Mouse (Mus musculus) yolk sac, embryonic 10.5 days (tissue): ENCODE measurements at regions not wholly inside any gene's neighbourhood (a gene's known extent, or its start where the extent isn't known, plus 50 kb on each side); places are given as distances from the start of the nearest gene placed in this dataset.

Experiments
- DNase-seq: peaks from one replicate; pipeline ENCODE4 v3.0.0-alpha.2; 2017; ENCODE audit warnings: low spot score

DNA sequence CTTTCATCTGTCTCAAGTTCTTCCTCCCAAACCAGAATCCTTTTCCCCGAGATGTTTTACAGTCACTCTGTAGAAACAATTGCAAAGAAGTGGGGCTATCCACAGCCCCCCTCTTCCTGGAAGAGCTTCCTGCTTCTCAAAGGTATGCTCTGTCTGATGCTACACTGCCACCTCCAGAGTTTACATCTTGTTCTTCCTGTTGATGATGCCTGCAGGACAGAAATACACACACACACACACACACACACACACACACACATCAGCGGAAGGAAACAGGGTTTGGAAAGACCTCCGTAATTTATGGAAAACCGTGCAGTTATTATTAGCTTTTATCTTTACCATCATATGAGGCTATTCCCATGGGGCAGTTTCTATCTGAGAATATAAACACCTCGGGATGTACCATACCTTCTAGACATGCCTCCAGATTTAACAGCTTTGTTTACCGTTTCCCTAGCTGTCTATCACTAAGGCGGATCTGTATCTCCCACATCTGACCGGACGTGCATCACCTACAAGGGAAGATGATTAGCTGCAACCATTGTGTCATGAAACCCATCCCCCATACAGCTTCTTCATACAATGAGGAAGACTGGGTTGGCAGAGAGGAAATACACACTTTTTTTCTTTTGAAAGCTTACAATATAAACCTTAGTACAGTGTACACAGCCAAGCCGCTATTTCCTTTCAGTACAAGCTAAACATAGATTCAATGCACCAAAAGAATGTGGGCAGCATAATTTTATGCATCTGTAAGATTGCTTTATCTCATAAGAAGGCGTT, 288.6 kb downstream of the Plk2 start:
- DNase-seq, result peak; percentile 7

DNA sequence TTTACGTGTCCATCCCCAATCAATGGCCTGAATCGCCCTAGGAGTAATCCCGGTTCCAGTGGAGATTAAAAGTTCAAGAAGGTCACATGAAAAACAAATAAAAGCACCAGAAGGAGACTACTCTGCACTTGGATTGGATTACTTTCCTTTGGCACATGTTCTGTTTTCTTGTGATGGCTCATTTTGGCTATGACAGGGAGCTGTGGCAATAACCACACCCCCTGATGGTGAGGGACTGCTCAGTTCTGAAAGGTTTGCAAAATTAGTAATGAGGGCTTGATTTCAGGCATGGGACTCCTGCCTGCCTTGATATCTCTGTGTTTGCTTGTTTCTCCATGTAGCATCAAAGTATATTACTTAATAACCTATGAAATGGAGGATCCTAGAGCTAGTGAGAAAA, 293.9 kb downstream of the Plk2 start:
- DNase-seq, result no peak

DNA sequence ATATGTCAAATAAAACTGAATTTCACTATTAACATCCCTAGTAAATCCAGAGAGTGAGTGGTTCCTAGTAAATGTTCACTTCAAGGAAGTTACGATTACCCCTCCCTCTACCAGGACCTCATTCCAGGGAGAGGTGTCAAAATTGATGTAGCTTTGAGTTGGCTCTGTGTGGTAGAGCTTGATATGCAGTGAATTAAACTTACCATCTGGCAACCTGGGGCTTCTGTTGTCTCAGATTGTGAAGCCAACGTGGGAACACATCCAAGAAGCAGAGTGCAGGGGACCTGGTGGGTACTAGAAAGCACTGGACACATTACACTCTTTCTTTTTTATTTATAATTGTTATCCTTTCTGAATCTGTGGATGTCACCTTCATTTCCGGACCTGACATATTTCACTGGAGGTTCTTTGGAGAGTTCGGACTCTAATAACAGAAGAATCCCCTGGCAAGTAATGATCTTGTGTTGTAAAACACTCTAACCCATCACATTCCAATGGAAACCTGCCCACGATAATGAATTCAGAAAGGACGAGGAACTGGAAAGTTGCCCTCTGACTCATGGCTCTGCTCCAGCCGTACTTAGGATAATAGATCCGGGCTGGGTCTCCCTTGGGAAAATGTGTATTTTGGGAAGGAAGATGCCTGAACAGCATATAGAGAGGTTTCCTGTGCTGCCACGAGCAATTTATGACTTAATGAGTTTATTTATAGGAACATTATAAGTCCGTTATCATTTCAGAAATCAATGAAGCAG, 295.8 kb downstream of the Plk2 start:
- DNase-seq, result no peak

DNA sequence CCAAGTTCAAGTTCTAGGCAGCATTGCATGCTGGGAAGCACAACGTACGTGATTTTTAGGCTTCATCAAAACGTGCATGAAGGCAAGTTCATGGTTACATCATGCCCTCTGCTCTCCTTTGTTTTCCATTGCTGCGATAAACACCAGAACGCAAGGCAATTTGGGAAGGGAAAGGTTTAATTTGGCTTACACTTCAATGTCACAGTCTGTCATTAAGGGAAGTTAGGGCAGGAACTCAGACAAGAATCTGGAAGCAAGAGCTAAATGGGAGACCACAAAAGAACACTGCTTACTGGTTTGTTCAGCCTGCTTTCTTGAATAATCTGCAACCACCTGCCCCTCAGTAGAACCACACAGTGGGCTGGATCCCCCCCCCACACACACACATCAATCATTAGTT, 297.9 kb downstream of the Plk2 start:
- no peak for DNase-seq

DNA sequence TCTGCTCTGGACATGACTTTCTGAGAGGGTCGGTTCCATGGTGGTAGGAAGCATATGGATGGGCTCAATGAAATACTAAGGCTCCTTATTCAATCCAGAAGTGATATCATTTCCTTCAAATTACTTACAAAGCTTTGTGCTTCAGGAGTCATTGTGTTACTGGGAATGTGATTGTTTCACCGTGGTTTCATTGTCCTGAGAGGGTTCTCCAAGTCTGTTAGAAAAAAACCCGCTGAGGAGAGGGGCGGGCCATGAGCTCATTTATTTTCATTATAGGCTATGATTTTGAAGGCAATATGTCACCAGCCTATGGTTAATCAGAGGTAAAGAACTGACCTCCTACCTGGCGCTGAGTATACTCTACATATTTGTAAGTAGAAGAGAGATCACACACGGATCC, 300.0 kb downstream of the Plk2 start:
- no peak for DNase-seq

DNA sequence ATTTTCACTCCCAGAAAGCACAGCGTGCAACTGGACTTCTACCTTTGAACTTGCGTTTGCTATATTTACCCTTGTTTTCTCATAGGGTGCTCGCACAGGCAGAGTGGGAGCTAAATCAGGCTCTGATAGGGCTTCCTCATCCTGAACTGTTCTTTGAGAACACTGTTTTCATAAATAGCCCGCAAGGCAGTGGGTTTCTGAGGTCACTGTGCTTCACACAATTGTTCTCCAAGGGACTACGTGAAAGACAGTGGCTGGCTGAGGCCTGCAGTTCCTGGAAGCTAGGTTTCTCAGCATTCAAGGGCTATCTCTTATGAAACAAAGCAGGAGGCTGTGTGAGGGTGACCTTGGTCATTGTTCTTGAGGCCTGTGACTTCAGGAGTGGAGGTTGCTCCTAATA, 301.7 kb downstream of the Plk2 start:
- peak; percentile 32 for DNase-seq

GRCm38 (mm10) chr13:110704261-110704660, 309.4 kb downstream of the Plk2 start:
- DNase-seq, result no peak

DNA sequence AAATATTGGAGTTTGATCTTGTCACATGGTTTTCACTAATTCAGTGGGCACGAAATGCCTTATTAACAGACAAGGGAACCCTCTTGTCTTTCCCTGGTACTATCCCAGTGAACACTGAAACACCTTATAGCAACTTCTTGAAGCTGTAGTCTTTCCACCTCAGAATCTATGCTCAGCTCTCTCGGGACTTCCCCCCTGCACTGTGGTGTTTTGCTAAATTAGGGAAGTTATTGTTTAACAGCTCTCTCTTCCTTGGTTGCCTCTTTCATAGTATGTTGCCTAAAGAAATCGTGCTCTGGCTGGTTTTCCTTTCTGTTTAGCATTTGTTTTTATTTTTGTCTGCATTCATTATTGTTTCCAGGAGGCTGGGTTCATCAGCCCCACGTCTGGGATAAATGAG, 316.0 kb downstream of the Plk2 start:
- no peak for DNase-seq

DNA sequence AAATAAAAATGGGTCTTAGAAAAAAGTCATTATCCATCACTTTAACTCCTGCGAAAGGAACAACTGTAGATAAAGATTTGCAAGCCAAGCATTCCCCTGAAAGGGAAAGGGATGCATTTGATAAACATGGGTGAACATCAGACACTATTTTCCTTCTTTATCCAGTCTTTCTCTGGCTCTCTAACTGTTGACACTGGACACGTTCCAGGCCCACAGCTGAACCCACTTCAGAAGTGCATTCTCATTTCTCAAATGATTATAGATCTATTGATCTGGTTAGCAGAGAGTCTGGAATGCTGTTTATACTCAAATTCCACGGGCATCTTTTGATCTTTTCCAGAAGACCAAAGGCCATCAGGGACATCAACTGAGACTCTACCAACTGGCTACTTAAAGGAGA, 317.7 kb downstream of the Plk2 start:
- peak; percentile 11 for DNase-seq

DNA sequence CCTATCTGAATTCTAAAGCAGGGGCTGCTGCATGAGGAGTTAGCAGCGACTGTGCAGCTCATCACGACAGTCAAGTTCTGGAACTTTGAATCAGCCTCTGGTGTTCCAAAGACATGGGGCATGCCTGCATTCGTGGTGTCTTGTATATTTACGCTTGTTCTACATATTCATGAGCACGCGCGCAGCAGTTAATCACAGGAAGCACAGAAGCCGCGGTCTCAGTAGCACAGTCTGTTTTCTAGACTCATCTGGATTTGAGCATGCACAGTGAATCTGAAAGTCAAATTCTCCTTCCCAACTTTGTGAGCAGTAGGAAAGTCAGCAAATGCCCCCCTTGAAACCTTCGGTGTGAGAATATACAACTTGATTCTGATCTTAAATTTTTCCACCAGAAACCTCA, 327.3 kb downstream of the Plk2 start:
- no peak for DNase-seq

DNA sequence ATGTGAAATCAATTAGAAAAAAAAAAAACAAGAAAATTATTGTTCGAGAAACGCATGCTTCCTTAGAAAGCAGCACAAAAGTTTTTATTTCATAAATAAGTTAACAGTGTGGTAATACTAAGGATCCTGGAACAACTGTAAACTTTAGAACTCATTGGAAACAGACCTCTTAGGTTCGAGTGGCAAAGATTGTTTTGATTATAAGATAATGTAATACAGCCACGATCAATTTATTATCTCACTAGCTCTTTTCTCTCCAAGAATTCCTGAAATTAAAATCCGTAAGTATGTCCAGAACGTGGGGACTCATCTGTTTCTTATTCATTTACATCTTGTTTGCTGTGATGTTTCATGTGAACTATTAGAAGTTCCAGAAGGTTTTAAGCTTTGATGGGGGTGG, 327.9 kb downstream of the Plk2 start:
- DNase-seq, result no peak

- no peak for DNase-seq
Observed at GRCm38 (mm10) chr13:110724836-110725235, 330.0 kb downstream of the Plk2 start.

GRCm38 (mm10) chr13:110725821-110726220, 331.0 kb downstream of the Plk2 start:
- DNase-seq, result no peak

DNA sequence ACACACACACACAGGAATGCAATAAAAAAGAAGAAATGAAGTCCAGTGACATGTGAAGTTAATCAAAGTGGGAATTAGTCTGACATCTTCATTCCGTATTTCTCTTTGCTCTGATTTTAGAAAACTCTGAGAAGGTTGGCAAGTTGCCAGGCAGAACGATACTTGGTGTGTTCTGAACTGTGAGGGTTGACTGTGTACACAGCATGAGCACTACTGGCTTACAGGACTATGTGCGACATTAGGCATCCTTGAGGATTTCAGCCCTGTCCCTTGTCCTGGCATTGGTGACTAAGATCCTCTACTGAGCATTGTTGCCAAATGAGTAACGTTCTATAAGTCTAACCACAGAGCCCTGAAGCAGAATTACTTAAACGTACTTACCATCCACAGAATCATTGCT, 340.7 kb downstream of the Plk2 start:
- DNase-seq, result no peak

DNA sequence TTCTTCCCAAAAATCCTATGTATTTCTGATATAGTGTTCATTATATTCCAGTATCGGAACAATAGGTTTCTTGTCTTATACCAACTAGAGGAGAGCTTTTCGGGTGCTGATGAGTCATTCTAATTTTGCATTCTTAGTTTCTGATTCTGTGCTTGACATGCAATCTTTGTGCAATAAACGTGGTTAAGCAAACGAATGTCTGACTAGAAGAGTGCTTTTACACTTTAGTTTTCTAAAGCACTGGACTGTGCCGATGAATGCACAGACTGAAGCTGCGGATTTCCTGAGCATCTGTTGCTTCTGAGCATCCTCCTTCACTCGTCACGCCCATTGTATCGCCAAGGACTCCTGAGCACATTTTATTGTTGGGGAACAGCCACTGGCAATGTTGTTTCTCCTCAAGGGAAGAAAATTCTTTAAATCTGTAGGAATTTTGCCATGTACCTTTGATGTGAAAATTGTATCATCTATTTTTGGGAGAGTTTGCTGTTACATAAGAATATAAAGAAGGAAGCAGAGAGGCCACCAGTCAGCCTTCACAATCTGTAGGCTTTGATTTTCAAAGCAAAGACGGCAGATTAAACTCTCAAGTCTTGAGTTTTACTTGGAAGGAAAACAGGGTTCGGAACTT, 346.8 kb downstream of the Plk2 start:
- DNase-seq, result no peak

GRCm38 (mm10) chr13:110747223-110747868, 352.5 kb downstream of the Plk2 start:
- no peak for DNase-seq

- no peak for DNase-seq
Observed at GRCm38 (mm10) chr13:110752746-110753145, 357.9 kb downstream of the Plk2 start.

GRCm38 (mm10) chr13:110754548-110754947, 359.7 kb downstream of the Plk2 start:
- DNase-seq, result no peak

- DNase-seq, result no peak
Observed at GRCm38 (mm10) chr13:110756877-110757276, 362.0 kb downstream of the Plk2 start.

- no peak for DNase-seq
Observed at GRCm38 (mm10) chr13:110769210-110769609, 374.4 kb downstream of the Plk2 start.

DNA sequence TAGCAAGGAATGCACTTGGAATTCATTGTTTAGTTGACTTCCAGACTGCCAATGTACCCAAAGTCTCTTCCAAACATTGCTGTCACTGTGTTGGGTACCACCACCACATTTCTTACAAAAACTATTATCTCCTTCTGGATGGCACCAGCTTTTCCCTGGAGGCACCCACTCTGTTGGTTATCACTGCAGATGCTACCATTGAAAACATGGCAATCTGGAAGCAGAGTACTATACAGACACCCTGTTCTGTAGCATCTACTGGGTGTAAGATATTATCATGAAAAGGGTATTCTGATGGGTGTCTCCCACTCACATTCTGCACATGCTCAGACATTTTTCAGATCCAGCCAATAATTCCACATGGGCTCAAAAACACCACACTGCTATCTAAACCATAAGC, 380.4 kb downstream of the Plk2 start:
- DNase-seq, result no peak

DNA sequence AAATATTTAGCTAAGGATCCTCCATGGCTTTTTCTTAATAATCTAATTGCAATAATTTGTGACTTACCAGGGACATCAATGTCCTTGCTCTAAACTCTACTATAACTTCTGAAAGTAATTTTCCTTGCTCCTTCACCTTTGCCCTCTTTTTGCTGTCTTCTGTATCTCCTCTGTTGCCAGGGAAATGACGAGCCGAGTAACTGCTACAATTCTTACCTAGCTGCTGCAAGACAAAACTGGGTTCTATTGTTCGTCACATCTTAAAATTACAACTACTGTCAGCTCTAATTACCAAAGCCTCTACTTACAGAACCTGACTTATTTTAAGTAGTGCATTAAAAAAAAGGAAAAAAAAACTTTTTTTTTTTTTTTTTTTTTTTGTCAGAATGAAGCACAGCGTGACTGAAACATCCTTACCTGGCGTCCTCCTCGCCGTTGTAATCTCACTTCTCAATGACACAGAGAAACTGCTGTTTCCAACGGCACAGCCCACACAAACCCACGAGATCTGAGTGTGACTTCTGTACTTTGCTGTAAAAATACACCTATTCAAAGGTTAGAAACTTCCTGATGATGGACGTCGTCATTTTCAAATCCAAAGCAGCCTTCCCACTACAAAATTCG, 389.4 kb downstream of the Plk2 start:
- no peak for DNase-seq
